Mouse (Mus musculus) forebrain, embryonic 11.5 days (tissue): ENCODE results near the gene Tro. TPM values are rescaled to one million over a fixed set of nuclear protein-coding genes. Genes with fewer than 3 reads are reported as not detected.

Experiments used
- polyA plus RNA-seq: library from polyadenylated mRNA; unstranded; fragments of >200 nt; fragmentation: Nextera tagmentation; extraction: Ambion mirVana; gene quantifications from 2 replicates; pipeline ENCODE4 v1.2.1, GENCODE M21; 2014

Gene Tro
- polyA plus RNA-seq, 1 experiment from 2014 or later = 45.6 TPM

Other genes with a start within 250 kb of the Tro start
- 37.8 and 39.9 TPM in 2 replicates for gene Tmem29, start 198.4 kb downstream of the Tro start, polyA plus RNA-seq
- 59.2 and 61.2 TPM in 2 replicates for gene Alas2, start 110.2 kb downstream of the Tro start, polyA plus RNA-seq
- 8.4 and 9.0 TPM in 2 replicates for gene Pfkfb1, start 69.4 kb downstream of the Tro start, polyA plus RNA-seq
- gene Apex2, start 67.7 kb downstream of the Tro start, polyA plus RNA-seq = 25.0 and 28.2 TPM in 2 replicates
- 259 and 277 TPM in 2 replicates for gene Maged2, start 156.8 kb upstream of the Tro start, polyA plus RNA-seq